Mouse (Mus musculus) ES-Bruce4 (cell line): Measurements from ENCODE around the gene Gfy. TPM values are rescaled to one million over a fixed set of nuclear protein-coding genes. Genes with fewer than 3 reads are reported as not detected.
"Not testable (repeated sequence)": the region's sequence is repeated elsewhere in the genome, so short reads cannot be mapped to it uniquely, and the experiment has no call there.

Experiments
- H3K27ac ChIP-seq: 2 replicates; pipeline ENCODE4 v1.5.1; 2012; ENCODE audit warnings: low read length, inconsistent platforms; ENCODE audit not compliant: insufficient read depth
- H3K27me3 ChIP-seq: 2 replicates; pipeline ENCODE4 v1.6.1; 2012; ENCODE audit warnings: mild to moderate bottlenecking, low read length, inconsistent platforms; ENCODE audit not compliant: control insufficient read depth, poor library complexity, insufficient read depth, severe bottlenecking
- H3K36me3 ChIP-seq: 2 replicates; pipeline ENCODE4 v1.6.1; 2012; ENCODE audit warnings: inconsistent platforms, mild to moderate bottlenecking, low read length, moderate library complexity; ENCODE audit not compliant: control insufficient read depth, poor library complexity, insufficient read depth, severe bottlenecking
- H3K4me1 ChIP-seq: one replicate; pipeline ENCODE4 v1.8.1; 2011; ENCODE audit warnings: low read length; ENCODE audit not compliant: control insufficient read depth, insufficient read depth
- H3K4me3 ChIP-seq: 2 replicates; pipeline ENCODE4 v1.5.1; 2011; ENCODE audit warnings: low read depth, mild to moderate bottlenecking, low read length
- H3K9ac ChIP-seq: 2 replicates; pipeline ENCODE4 v1.6.1; 2012; ENCODE audit warnings: low read depth, mild to moderate bottlenecking, inconsistent platforms; ENCODE audit not compliant: poor library complexity, severe bottlenecking
- H3K9me3 ChIP-seq: replicated peaks from 2 replicates; pipeline ENCODE4 v1.6.1; 2012; ENCODE audit warnings: mild to moderate bottlenecking, low read length, inconsistent platforms; ENCODE audit not compliant: control insufficient read depth, poor library complexity, insufficient read depth, severe bottlenecking
- CTCF ChIP-seq: IDR thresholded peaks from one replicate; pipeline ENCODE4 v1.8.1; 2011; ENCODE audit warnings: low read depth, low read length
- EP300 ChIP-seq: IDR thresholded peaks from 2 replicates; pipeline ENCODE4 v1.6.1; 2011; ENCODE audit warnings: low read depth, low read length; ENCODE audit not compliant: insufficient read depth
- POLR2A ChIP-seq: IDR thresholded peaks from one replicate; pipeline ENCODE4 v1.8.1; 2011; ENCODE audit warnings: low read length; ENCODE audit not compliant: insufficient read depth
- polyA plus RNA-seq: library from polyadenylated mRNA; stranded (reverse); fragments of >200 nt; gene quantifications from 2 replicates; pipeline ENCODE4 v1.2.4, GENCODE M21; 2011; ENCODE audit warnings: low read depth; ENCODE audit not compliant: missing spikeins, insufficient read depth, insufficient read length

Gfy gene
- polyA plus RNA-seq, 1 experiment: 1.2 TPM

DNA sequence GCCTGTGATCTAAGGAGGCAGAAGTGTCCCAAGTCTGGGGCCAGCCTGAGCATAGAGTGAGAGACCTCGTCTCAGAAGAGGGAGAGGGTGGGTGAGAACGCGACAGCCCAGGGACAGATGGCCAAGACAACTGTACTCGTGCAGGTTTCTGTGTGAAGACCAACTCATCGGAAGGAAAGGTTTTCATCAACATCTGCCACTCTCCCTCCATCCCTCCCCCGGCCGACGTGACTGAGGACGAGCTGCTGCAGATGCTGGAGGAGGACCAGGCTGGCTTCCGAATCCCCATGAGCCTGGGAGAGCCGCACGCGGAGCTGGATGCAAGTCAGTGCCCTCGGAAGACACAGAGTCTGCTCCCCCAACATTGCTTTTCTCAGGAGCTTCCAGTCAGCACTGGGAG lies 21.9 kb downstream of the Gfy start:
- Histone ChIP-seq H3K27me3 (no peaks in the 10 kb centered on the region), H3K9ac (no peak overlapping the region), H3K4me3 (no peak overlapping the region), H3K4me1 (no peaks in the 10 kb centered on the region), H3K9me3 (no peaks in the 10 kb centered on the region), H3K36me3 (no peaks in the 10 kb centered on the region), H3K27ac (no peak overlapping the region)
- TF ChIP-seq CTCF: no peak
- no peak for TF ChIP-seq EP300
- no peak for TF ChIP-seq POLR2A

DNA sequence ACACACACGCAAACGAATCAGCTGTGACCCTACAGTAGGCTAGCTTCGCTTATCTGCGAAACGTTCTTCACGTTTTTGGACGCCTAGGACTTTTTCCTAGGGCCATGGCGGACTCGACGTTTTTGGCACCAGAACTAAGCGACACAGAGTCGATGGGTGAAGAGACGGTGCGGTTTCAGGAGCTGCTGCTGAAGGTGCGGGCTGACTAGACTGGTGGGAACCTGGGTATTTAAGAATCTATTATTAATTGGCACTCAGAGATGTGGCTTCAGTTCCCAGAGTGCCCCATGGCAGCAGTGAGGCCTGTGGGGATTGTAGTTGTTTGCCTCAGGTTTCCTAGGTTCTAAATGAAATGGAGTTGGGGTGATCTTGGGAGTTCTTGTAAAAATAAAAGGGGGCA lies 23.2 kb downstream of the Gfy start:
- no peaks in the 10 kb centered on the region for H3K9me3 ChIP-seq
- H3K9ac ChIP-seq: no peak overlapping the region
- H3K4me3 ChIP-seq: no peak overlapping the region
- no peaks in the 10 kb centered on the region for H3K4me1 ChIP-seq
- no peaks in the 10 kb centered on the region for H3K36me3 ChIP-seq
- no peaks in the 10 kb centered on the region for H3K27me3 ChIP-seq
- TF ChIP-seq POLR2A (no peak), CTCF (no peak), EP300 (no peak)
- no peak overlapping the region for H3K27ac ChIP-seq

DNA sequence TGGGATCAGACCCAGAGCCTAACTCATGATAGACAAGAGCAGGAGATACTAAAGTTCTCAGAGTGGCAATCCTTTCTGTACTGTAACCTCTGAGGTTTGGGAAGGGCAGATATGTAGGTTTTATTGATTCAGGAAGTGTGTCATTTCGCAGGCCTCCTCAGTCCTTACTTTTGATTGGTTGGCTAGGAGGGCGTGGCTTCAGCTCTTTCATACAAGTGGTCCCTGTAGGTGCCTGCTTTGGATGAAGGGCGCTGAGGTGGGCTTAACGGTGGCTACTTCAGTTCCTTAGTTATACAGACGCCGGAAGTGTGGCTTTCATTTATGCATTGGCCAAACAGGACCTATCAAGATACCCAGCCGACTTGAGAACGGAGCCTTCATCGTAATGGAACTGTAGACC lies 23.8 kb downstream of the Gfy start:
- Histone ChIP-seq H3K4me3 (peak overlapping the region; percentile 7; the same call in 1 of the 2 replicates), H3K36me3 (no peaks in the 10 kb centered on the region), H3K27me3 (no peaks in the 10 kb centered on the region), H3K4me1 (peaks cover 4% of the 10 kb centered on the region), H3K27ac (peak overlapping the region; percentile 11; the same call in 1 of the 2 replicates), H3K9me3 (no peaks in the 10 kb centered on the region), H3K9ac (no peak overlapping the region)
- TF ChIP-seq CTCF (no peak), POLR2A (no peak), EP300 (no peak)

DNA sequence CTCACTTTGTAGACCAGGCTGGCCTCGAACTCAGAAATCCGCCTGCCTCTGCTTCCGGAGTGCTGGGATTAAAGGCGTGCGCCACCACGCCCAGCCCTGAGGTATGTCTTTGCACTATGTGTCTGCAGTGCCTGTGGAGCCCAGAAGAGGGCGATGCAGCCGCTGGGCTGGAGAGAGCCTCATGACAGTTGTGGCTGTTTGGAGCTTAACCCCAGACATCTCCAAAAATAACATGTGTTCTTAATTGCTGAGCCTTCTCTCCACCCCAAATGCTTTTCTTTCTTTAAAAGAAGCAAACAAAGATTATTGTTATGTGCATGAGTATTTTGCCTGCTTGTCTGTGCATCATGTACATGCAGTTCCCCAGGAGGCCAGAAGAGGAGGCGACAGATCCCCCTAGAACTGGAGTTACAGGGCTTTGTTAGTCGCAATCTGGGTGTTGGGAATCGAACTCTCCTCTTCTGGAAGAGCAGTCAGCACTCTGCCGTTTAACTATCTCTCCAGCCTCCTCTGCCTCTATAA lies 24.3 kb downstream of the Gfy start:
- H3K27me3 ChIP-seq: no peaks in the 10 kb centered on the region
- no peak overlapping the region; the same call in 1 of the 2 replicates for H3K9ac ChIP-seq
- peak overlapping the region; percentile 56 for H3K4me3 ChIP-seq
- no peaks in the 10 kb centered on the region for H3K9me3 ChIP-seq
- no peak for TF ChIP-seq POLR2A
- peak; percentile 80 for TF ChIP-seq CTCF
- H3K4me1 ChIP-seq: peaks cover 5% of the 10 kb centered on the region
- H3K27ac ChIP-seq: peak overlapping the region; percentile 11; the same call in 1 of the 2 replicates
- no peaks in the 10 kb centered on the region for H3K36me3 ChIP-seq

DNA sequence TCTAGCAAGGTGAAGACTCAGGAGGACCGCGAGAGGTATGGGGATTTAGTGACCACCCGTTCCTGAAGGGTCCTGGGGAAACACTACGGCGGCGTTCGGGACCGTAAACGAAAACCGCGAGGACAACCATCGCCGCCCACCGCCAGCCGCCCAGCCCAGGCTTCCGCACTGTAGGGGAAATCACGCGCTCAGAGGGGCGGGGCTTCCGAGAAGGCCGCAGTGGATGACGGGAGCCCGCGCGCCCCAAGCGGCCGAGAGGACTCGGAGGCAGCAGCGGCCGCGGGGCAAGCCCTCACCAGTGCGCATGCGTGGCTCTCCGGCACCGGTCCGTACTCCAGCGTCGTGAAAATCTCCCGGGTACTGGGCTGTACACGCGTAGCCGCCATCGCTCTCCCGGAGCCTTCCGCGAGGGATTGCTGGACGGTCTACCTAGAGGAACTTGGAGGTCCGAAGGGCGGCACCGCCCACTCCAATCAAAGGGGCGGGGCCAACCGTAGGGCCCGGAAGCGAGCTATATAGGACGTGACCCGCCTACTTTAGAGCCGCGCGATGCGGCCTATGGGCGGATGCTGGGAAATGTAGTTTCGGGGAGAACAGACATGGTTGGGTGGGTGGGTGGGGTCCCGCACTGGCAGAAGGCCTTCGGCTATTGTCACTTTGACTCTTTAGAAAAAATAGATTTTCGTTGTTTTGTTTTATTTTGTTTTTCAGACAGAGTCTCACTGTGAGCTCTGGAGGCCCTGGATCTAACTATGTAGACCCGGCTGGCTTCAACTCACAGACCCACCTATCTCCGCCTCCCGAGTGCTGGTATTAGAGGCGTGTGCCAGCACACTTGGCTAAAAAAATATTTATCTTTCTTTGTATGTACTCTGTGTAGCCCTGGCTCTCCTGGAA lies 25.0 kb downstream of the Gfy start, which contains the start of the genes Pih1d1 and Aldh16a1:
Gene Pih1d1, plus strand, starts transcription at position 208 of the 897 bp plus-strand sequence.
Gene Aldh16a1, minus strand, starts transcription at position 489 of the 897 bp plus-strand sequence.
- H3K27ac ChIP-seq: peak within 1 kb of the TSS; percentile 85
- peak within 1 kb of the TSS; percentile 91 for H3K9ac ChIP-seq
- peak within 1 kb of the TSS; percentile 75 for H3K4me3 ChIP-seq
- no peaks in the 10 kb centered on the region for H3K36me3 ChIP-seq
- no peaks in the 10 kb centered on the region for H3K27me3 ChIP-seq
- TF ChIP-seq EP300 (peak; percentile 63; the same call in 1 of the 2 replicates), CTCF (no peak), POLR2A (peak; percentile 72)
- H3K4me1 ChIP-seq: peaks cover 5% of the 10 kb centered on the region
- H3K9me3 ChIP-seq: no peaks in the 10 kb centered on the region

DNA sequence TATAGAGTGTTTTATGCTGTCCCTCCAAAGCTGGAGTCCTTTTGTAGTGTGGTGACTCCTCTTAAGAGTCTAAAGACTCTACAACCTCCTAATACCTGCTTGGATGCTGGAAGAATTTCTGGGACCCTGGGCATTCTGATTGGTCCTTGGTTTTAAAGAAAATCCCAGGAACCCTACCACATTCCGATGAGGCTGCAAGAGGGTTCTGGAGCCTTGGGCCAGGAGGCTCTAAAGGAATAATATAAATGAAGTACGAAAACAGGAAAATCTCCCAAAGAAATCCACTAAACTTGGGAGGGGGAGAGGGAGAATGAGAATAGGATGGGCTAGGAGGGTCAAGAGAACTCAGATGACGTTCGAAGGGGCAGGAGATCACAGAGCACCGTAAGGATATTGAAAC lies 25.8 kb downstream of the Gfy start:
- no peak for TF ChIP-seq POLR2A
- TF ChIP-seq EP300: no peak
- no peak for TF ChIP-seq CTCF
- no peaks in the 10 kb centered on the region for H3K27me3 ChIP-seq
- H3K4me1 ChIP-seq: peaks cover 5% of the 10 kb centered on the region
- peak overlapping the region; percentile 85 for H3K27ac ChIP-seq
- H3K9me3 ChIP-seq: no peaks in the 10 kb centered on the region
- no peaks in the 10 kb centered on the region for H3K36me3 ChIP-seq
- peak overlapping the region; percentile 91 for H3K9ac ChIP-seq
- peak overlapping the region; percentile 75 for H3K4me3 ChIP-seq

DNA sequence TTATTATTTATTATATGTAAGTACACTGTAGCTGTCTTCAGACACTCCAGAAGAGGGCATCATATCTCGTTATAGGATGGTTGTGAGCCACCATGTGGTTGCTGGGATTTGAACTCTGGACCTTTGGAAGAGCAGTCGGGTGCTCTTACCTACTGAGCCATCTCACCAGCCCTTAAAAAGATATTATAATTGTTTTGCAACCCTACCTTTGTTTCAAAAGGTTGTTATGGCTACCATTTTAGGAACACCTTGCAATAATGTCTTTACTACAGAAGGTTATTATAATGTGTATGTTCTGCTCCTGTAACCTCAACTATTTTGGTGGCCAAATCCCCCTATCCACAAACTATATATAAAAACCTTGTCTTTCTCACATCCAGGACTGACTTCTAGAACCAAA lies 26.3 kb downstream of the Gfy start:
- H3K36me3 ChIP-seq, H3K27me3 ChIP-seq, H3K4me1 ChIP-seq, H3K9me3 ChIP-seq, H3K27ac ChIP-seq, H3K4me3 ChIP-seq: not testable (repeated sequence)
- H3K9ac ChIP-seq: peak overlapping the region; percentile 91
